Mouse (Mus musculus): ENCODE measurements around the gene Vmn1r183. TPM values are rescaled to one million over a fixed set of nuclear protein-coding genes. Genes with fewer than 3 reads are reported as not detected.
"Not testable (repeated sequence)": the region's sequence is repeated elsewhere in the genome, so short reads cannot be mapped to it uniquely, and the experiment has no call there.

The Vmn1r183 gene
- polyA plus RNA-seq (2016; fragmentation: Nextera tagmentation; extraction: Ambion mirVana), result not detected in 2 replicates

DNA sequence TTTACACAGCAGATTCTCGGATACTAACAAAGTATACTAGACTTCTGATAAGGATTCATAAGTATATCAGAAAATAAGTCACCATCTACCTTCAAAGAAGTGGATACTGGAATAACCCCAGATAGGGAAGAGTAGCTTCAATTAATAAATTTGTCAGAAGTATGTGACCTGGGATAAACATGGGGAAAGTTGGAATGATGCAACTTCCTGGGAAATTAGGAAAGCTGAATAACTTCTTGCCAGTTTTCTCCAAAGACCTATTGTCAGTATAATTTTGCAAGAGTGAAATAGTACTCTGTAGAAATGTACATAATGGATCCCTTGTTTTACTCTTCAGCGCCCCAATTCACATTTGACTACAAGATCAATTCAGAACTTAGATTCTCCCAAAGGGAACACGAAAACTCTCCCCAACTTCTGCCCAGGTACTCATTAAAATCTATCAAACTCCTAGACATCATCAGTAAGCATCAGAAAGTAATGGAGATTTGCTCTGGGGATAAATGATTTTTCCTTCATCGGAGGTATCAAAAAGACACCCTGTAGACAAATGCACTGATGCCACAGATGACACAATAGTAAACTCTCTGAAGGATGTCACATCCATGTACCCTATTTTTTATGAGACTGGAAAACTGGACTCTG, at the start of gene Vmn1r183:
Vmn1r183 (plus strand) TSS at position 595 of the 645 bp plus-strand sequence.
- Histone ChIP-seq H3K27me3 (ENCODE audit: poor library complexity, severe bottlenecking) (no peaks in the 10 kb centered on the region), H3K4me3 (no peak within 1 kb of the TSS), H3K36me3 (replicated peaks) (no peaks in the 10 kb centered on the region), H3K4me1 (no peaks in the 10 kb centered on the region), H3K27ac (no peak within 1 kb of the TSS), H3K9me3 (peaks cover 2% of the 10 kb centered on the region; the same call in 1 of the 2 replicates)
- no peak for DNase-seq (ENCODE audit: extremely low spot score, low spot score)
- 79% methylated on average over 4 of the region's 4 CpGs for WGBS

DNA sequence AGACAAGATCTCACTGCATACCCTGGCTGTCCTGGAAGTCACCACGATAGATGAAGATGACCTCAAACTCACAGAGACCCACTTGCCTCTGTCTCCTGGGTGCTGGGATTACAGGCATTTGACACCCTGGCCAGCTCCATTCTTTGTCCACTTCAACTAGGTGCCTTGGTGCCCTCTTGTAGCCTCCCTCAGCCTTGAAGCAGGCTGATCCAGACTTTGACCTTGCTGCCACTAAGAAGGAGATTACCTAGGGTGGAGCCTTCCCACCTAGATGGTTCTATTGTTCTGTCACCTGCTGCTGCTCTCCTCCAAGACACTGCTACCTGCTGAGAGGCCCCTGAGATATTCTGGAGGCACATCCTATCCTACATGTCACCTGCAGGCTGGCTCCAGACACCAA, 21.4 kb downstream of the Vmn1r183 start:
- DNase-seq (ENCODE audit: extremely low spot score, low spot score); H3K36me3 ChIP-seq (replicated peaks); H3K27ac ChIP-seq; H3K27me3 ChIP-seq (ENCODE audit: poor library complexity, severe bottlenecking); H3K4me3 ChIP-seq; H3K4me1 ChIP-seq: not testable (repeated sequence)
- 36% methylated on average over 1 of the region's 1 CpGs for WGBS
- peaks cover 21% of the 10 kb centered on the region; the same call in 1 of the 2 replicates for H3K9me3 ChIP-seq

DNA sequence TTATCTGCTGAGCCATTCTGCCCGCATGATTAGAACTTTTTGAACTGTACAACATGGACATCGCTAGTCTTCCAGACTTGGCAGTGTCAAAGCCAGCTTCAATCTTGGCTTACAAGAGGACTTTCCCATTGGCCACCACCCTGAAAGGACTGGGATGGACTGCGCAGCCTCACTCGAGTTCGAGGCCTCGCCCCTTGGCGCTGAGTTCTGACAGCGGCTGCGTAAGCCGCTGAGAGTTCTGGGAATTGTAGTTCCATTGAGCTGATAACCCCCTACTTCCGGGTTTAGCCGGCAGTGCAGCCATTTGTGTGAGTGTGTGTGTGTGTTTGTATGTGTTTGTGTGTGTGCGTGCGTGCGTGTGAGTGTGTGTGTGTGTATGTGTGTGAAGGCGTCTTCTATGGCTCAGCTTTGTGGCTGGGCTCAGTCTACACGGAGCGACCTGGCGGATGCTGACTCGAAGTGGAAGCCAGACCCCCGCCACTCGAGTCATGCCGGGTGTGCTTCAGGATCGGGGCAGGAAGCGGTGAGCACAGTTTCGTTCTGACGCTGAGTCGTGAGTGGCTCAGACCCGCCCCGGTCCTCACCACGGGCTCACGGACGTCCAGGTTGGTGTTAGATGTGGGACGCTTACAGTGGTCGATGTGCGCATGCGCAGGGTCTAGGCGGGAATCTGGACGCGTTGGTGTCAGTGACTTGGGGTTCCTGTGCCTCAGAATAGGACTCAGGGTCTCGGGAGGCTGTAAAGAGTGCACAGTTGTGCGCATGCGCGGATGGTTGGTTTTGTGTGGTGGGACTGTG, 28.8 kb downstream of the Vmn1r183 start, which contains the start of gene Zfp180:
Zfp180 (plus strand) TSS at position 291 of the 798 bp plus-strand sequence.
- Histone ChIP-seq H3K36me3 (replicated peaks) (peaks cover 36% of the 10 kb centered on the region), H3K4me3 (peak within 1 kb of the TSS; percentile 61), H3K9me3 (peaks cover 50% of the 10 kb centered on the region), H3K27me3 (ENCODE audit: poor library complexity, severe bottlenecking) (no peaks in the 10 kb centered on the region), H3K27ac (peak within 1 kb of the TSS; percentile 87), H3K4me1 (peaks cover 18% of the 10 kb centered on the region)
- WGBS, result 15% methylated on average over 44 of the region's 44 CpGs
- peak; percentile 93 for DNase-seq (ENCODE audit: extremely low spot score, low spot score)

DNA sequence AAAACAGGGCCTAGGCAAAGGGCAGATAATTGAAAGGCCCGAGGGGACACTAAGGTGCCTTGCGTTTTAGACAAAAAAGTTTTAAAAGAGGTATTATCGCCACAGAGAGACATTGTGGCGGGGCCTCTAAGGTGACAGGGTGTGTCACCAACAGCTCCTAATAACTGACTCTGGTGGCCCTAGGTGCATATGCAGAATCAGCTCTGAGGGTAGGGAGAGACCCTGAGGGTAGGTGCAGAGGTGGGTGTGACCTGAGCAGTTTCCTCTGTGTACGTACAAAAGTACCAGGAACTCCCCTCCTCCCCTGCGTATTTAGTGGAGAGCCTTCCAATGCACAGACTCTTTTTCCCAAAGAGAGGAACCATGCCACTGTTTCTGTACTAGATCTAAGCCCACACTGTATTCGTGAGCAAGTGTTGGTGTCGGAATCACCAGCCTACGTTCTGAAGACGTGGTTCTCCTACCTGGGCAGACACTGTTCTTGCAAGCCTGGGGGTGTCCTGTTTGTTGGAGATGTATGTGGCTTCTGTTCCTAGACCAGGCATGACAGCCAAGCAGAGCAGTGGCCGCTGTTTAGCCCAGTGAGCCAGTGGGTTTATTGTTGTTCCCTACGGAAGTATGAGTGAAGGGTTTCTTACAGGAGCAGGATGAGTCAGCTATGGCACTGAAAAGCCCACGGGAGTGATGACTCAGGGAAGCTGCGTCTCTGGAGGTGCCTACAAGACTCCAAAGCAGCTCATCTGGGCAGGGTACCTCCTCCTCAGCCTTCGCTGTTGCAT, 29.6 kb downstream of the Vmn1r183 start:
- Histone ChIP-seq H3K4me1 (peaks cover 18% of the 10 kb centered on the region), H3K36me3 (replicated peaks) (peaks cover 44% of the 10 kb centered on the region), H3K27me3 (ENCODE audit: poor library complexity, severe bottlenecking) (no peaks in the 10 kb centered on the region), H3K27ac (peak overlapping the region; percentile 87), H3K4me3 (peak overlapping the region; percentile 61), H3K9me3 (peaks cover 53% of the 10 kb centered on the region)
- 63% methylated on average over 15 of the region's 15 CpGs for WGBS
- DNase-seq (ENCODE audit: extremely low spot score, low spot score), result no peak

DNA sequence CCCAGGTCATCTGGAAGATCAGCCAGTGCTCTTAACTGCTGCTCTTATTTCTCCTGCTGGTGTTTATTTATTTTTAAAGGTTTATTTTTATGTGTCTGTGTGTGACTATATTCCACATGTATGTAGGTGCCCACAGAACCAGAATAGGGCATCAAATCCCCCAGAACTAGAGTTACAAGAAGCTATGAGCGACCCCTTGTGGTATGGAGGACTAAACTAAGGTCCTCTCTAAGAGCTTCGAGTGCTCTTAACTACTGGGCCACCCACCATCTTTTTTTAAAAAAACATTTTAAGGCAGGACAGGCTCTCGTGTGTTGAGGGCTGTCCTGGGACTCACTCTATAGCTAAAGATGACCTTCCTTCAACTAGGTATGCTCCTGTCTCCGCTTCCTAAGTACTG, 33.8 kb downstream of the Vmn1r183 start:
- WGBS, result 96% methylated on average over 4 of the region's 4 CpGs
- Histone ChIP-seq H3K36me3 (replicated peaks) (peaks cover 79% of the 10 kb centered on the region), H3K4me1 (peaks cover 14% of the 10 kb centered on the region), H3K27me3 (ENCODE audit: poor library complexity, severe bottlenecking) (no peaks in the 10 kb centered on the region), H3K27ac (no peak overlapping the region), H3K9me3 (peaks cover 88% of the 10 kb centered on the region), H3K4me3 (no peak overlapping the region)
- DNase-seq (ENCODE audit: extremely low spot score, low spot score), result no peak

DNA sequence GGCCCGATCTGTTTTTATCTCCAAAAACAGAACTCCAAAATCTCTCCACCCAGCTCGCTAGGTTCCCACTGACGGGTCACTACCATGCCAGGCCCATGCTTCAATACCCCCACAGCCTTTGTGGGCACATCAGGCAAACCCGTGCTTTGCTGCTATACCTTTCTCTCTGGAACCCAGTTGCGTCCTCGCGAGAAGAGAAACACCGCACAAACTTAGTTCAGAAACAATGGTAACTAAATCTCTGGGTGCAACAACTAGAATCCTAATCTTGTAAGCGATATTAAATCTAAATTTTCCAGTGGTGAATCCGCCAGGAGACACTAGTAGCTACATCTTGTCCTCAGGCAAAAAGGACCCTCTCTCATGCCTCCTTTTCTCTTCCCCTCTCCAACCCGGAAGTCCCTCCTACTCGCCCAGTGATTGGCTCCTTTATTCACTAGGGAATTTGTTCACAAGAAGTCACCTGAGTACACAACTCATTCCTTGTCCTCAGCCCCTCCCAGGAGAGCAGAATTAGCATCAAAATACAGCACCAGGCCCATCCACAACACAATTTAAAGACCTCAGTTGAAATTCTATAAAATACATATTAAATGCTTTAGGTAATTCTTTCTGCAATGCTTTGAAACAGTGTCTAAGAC, 34.6 kb downstream of the Vmn1r183 start:
- DNase-seq (ENCODE audit: extremely low spot score, low spot score), result no peak
- no peak overlapping the region for H3K27ac ChIP-seq
- H3K4me3 ChIP-seq, result no peak overlapping the region
- peaks cover 11% of the 10 kb centered on the region for H3K4me1 ChIP-seq
- peaks cover 83% of the 10 kb centered on the region for H3K36me3 ChIP-seq (replicated peaks)
- H3K27me3 ChIP-seq (ENCODE audit: poor library complexity, severe bottlenecking), result no peaks in the 10 kb centered on the region
- peaks cover 90% of the 10 kb centered on the region for H3K9me3 ChIP-seq
- 95% methylated on average over 12 of the region's 12 CpGs for WGBS

DNA sequence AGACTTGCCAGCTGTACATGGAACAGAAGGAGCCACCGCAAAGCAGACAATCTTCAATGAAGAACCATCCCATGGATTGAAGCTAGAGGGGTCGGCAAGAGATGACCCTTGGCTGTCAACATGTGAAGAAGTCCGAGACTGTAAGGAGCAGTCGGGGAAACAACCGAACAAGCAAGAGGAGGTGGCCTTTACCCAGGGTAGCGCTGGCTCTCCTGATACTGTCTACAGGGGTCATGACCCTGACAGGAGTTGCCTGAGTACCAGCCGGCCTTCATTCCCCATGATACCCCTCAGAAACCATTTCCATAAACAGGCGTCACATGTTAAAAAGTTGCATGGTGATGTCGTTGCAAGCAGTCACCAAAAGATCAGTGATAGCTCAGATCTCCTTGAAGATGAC, 51.3 kb downstream of the Vmn1r183 start:
- 98% methylated on average over 9 of the region's 9 CpGs for WGBS
- H3K4me3 ChIP-seq, result no peak overlapping the region
- no peaks in the 10 kb centered on the region for H3K27me3 ChIP-seq (ENCODE audit: poor library complexity, severe bottlenecking)
- no peaks in the 10 kb centered on the region for H3K4me1 ChIP-seq
- DNase-seq (ENCODE audit: extremely low spot score, low spot score), result no peak
- peaks cover 100% of the 10 kb centered on the region for H3K36me3 ChIP-seq (replicated peaks)
- no peak overlapping the region for H3K27ac ChIP-seq
- peaks cover 100% of the 10 kb centered on the region for H3K9me3 ChIP-seq

DNA sequence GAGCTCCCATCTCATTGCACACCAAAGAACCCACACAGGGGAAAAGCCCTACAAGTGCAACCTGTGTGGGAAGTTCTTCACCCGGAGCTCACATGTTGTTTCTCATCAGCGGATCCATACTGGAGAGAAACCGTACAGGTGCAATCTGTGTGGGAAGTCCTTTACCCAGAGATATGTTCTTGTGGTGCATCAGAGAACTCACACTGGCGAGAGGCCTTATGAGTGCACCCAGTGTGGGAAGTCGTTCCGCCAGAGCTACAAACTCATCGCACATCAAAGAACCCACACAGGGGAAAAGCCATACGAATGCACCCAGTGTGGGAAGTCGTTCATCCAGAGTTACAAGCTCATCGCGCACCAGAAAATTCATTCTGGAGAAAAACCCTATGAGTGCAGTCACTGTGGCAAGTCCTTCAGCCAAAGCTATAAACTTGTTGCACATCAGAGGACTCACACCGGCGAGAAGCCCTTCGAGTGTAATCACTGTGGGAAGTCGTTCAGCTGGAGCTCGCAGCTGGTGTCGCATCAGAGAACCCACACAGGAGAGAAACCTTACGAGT, 52.2 kb downstream of the Vmn1r183 start:
- no peak overlapping the region for H3K4me3 ChIP-seq
- H3K36me3 ChIP-seq (replicated peaks), result peaks cover 98% of the 10 kb centered on the region
- H3K4me1 ChIP-seq, result no peaks in the 10 kb centered on the region
- WGBS, result 95% methylated on average over 18 of the region's 18 CpGs
- H3K9me3 ChIP-seq, result peaks cover 99% of the 10 kb centered on the region
- no peak overlapping the region for H3K27ac ChIP-seq
- no peaks in the 10 kb centered on the region for H3K27me3 ChIP-seq (ENCODE audit: poor library complexity, severe bottlenecking)
- no peak for DNase-seq (ENCODE audit: extremely low spot score, low spot score)

DNA sequence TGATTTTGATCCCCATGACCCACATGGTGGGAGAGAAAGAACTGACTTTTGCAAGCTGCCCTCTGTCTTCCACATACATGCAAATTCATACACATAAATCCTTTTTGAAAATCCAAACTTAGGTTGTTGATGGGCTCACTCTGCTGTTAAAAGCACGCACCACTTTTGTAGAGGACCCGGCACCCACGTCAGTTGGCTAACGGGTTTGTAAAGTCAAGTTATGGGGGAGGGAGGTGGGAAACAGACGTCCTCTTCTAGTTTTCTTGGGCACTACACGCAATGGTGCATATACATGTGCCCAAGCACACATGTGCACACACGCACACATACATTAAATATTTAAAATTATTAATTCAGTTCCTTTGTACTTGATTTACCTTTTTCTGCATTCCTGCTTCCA, 57.8 kb downstream of the Vmn1r183 start:
- Histone ChIP-seq H3K9me3 (peaks cover 48% of the 10 kb centered on the region), H3K27me3 (ENCODE audit: poor library complexity, severe bottlenecking) (no peaks in the 10 kb centered on the region), H3K4me3 (no peak overlapping the region), H3K36me3 (replicated peaks) (peaks cover 42% of the 10 kb centered on the region), H3K27ac (no peak overlapping the region), H3K4me1 (peaks cover 8% of the 10 kb centered on the region)
- WGBS, result 95% methylated on average over 7 of the region's 7 CpGs
- no peak for DNase-seq (ENCODE audit: extremely low spot score, low spot score)

DNA sequence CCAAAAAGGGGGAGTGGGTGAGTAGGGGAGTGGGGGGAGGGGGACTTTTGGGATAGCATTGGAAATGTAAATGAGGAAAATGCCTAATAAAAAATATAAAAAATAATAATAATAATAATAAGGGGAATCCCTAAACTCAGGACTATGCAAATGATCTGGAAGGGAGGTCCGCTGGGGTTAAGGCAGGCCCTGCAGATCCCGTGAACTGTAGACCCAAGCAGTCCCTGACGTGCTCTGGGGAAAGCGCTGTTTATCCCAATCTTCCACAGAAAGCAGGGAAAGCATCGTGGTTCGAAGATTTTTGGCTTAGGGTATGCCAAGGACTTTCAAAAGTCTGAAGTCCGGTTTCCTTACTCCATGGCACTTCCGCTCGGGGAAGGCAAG, 58.7 kb downstream of the Vmn1r183 start:
- H3K9me3 ChIP-seq, result peaks cover 39% of the 10 kb centered on the region
- no peaks in the 10 kb centered on the region for H3K27me3 ChIP-seq (ENCODE audit: poor library complexity, severe bottlenecking)
- WGBS, result 5% methylated on average over 9 of the region's 9 CpGs
- peak overlapping the region; percentile 81 for H3K27ac ChIP-seq
- H3K36me3 ChIP-seq (replicated peaks), result peaks cover 33% of the 10 kb centered on the region
- DNase-seq (ENCODE audit: extremely low spot score, low spot score), result no peak
- H3K4me3 ChIP-seq, result peak overlapping the region; percentile 73
- H3K4me1 ChIP-seq, result peaks cover 8% of the 10 kb centered on the region

DNA sequence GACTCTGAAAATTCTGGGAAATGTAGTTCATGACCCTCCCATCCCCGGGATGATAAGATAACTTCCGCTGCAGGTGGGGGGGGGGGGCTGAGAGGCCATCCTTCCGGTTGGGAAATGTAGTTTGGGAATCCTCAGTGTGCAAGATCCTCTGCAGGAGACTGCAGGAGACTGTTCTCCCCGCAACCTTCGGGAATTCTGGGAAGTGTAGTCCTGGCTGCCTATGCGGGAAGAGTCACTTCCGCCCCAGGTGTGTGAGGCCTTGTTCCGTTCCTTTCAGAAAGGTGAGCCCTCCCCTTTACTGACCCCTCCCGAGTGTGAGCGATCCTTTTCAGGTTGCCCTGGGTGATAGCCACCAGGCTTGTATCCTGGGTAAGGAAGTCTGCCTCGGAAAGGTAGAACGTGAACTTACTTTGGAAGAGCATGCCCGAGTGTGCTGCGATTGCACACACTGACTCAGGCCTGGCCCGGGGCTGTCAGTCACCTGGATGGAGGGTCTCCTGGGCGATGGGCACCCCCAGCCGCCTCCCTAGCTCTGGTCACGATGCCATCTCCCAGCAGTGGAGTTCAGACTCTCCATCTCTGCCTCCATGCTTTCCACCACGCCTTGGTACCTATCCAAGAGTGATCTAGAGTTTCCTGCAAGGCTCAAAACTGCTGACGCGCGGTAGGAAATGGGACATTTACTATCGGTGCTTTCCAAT, 59.3 kb downstream of the Vmn1r183 start, which contains the start of gene Zfp112:
Zfp112 (plus strand) TSS at position 159 of the 701 bp plus-strand sequence.
- 3% methylated on average over 23 of the region's 23 CpGs for WGBS
- H3K27ac ChIP-seq, result peak within 1 kb of the TSS; percentile 81
- H3K4me1 ChIP-seq, result peaks cover 8% of the 10 kb centered on the region
- peaks cover 33% of the 10 kb centered on the region for H3K9me3 ChIP-seq
- peak; percentile 87 for DNase-seq (ENCODE audit: extremely low spot score, low spot score)
- no peaks in the 10 kb centered on the region for H3K27me3 ChIP-seq (ENCODE audit: poor library complexity, severe bottlenecking)
- H3K36me3 ChIP-seq (replicated peaks), result peaks cover 27% of the 10 kb centered on the region
- H3K4me3 ChIP-seq, result peak within 1 kb of the TSS; percentile 73
